Mouse (Mus musculus) C2C12 (cell line): ENCODE results near the gene Nr1h2.

Experiments used
- CTCF ChIP-seq: IDR thresholded peaks from one replicate; pipeline ENCODE4 v1.5.1; 2011; ENCODE audit not compliant: control insufficient read depth, insufficient read depth, insufficient read length
- MYOG ChIP-seq: IDR thresholded peaks from one replicate; pipeline ENCODE4 v1.6.1; 2011; ENCODE audit not compliant: control insufficient read depth, insufficient read length; ENCODE audit errors: extremely low read depth
- USF1 ChIP-seq: IDR thresholded peaks from one replicate; pipeline ENCODE4 v1.6.1; 2011; ENCODE audit warnings: low read depth, mild to moderate bottlenecking, control low read depth, moderate library complexity

DNA sequence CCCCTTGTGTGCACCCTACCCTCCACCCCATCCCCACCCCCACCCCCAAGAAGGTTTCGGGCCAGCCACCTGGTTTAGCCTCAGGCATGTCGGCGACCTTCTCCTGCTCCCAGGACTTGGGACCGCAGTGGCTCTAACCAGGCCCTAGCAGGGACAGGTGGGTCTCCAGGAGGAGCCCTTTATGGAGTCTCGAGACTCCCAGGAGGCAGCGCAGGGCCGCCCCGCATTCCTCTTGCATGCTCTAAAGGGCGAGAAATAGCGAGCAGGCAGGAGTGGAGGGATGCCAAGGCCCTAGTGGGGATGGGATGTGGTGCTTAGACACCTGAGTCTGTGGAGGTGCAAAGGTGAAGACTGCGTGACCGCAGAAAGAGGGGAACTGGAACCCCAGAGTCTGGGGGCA lies 29.2 kb downstream of the Nr1h2 start, which contains the start of gene Mybpc2:
- no peak for TF ChIP-seq CTCF
- no peak for TF ChIP-seq MYOG
- no peak for TF ChIP-seq USF1
